Mouse (Mus musculus) hindbrain, embryonic 16.5 days (tissue): ENCODE results near the gene Slc13a5. TPM values are rescaled to one million over a fixed set of nuclear protein-coding genes. Genes with fewer than 3 reads are reported as not detected.

Experiments
- ATAC-seq: fragments of 200-750 bp; cut with Nextera tagmentation; 2 replicates; pipeline ENCODE4 v1.8.0; 2017; ENCODE audit warnings: moderate TSS enrichment, moderate library complexity
- H3K27ac ChIP-seq: fragments of 300-500 bp; sonication (generic); 2 replicates; pipeline ENCODE4 v1.5.1; 2014; ENCODE audit warnings: low read depth, mild to moderate bottlenecking, control low read depth, low read length, moderate library complexity
- H3K27me3 ChIP-seq: fragments of 300-500 bp; sonication (generic); replicated peaks from 2 replicates; pipeline ENCODE4 v1.6.1; 2014; ENCODE audit warnings: low read length; ENCODE audit not compliant: control insufficient read depth, insufficient read depth
- H3K36me3 ChIP-seq: fragments of 300-500 bp; sonication (generic); 2 replicates; pipeline ENCODE4 v1.6.1; 2014; ENCODE audit warnings: mild to moderate bottlenecking, low read length, moderate library complexity, mixed read lengths; ENCODE audit not compliant: control insufficient read depth, insufficient read depth
- H3K4me1 ChIP-seq: fragments of 300-500 bp; sonication (generic); 2 replicates; pipeline ENCODE4 v1.6.1; 2014; ENCODE audit warnings: low read depth, low read length; ENCODE audit not compliant: control insufficient read depth, insufficient read depth
- H3K4me2 ChIP-seq: fragments of 300-500 bp; sonication (generic); 2 replicates; pipeline ENCODE4 v1.6.1; 2014; ENCODE audit warnings: mild to moderate bottlenecking, low read length, control low read depth, moderate library complexity
- H3K4me3 ChIP-seq: fragments of 300-500 bp; sonication (generic); 2 replicates; pipeline ENCODE4 v1.5.1; 2014; ENCODE audit warnings: mild to moderate bottlenecking, low read length, control low read depth, moderate library complexity
- H3K9ac ChIP-seq: fragments of 300-500 bp; sonication (generic); 2 replicates; pipeline ENCODE4 v1.6.1; 2014; ENCODE audit warnings: low read depth, mild to moderate bottlenecking, control low read depth, low read length, moderate library complexity
- H3K9me3 ChIP-seq: fragments of 300-500 bp; sonication (generic); 2 replicates; pipeline ENCODE4 v1.6.1; 2014; ENCODE audit warnings: mild to moderate bottlenecking, low read length, moderate library complexity; ENCODE audit not compliant: control insufficient read depth
- WGBS: fragments of 180-500 bp; shearing (Covaris S2); extraction: QIAGEN DNeasy Blood & Tissue Kit; methylation state at CpG from one replicate; pipeline ENCODE4 v1.1.7; 2014; 5-methylcytosine and 5-hydroxymethylcytosine counted together
- polyA plus RNA-seq: library from polyadenylated mRNA; unstranded; fragments of >200 nt; fragmentation: Nextera tagmentation; extraction: Ambion mirVana; gene quantifications from 2 replicates; pipeline ENCODE4 v1.2.1, GENCODE M21; 2015

Slc13a5 gene
- 3.9 and 4.2 TPM in 2 replicates for polyA plus RNA-seq

DNA sequence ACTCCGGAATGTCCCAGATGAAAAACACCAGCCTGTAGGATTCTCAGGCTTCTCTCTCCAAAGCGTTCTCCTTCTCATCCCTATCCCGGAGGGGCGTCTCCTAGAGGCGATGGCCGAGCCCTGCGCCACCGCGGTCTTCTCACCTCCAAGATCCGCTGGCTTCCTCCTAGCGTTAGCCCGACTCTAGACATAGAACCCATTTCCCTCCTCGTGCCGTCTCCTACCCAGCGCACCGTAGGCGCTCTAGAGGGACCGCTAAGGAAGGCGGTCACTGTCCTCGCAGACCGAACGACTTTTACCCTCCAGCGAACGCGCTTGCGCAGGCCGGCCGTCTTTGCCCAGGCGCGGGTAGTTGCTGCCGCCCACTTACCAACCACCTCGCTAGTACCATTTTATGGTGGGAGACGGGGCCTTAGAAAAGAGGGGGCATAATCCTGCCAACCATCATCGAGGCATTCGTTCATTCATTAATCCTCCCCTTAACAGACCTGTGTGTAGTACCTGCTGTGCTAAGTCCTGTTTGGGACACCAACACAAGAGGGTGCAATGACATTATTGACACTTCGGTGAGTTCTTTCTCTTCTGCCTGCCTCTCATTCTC is at the start of gene Slc13a5:
TSS of gene Slc13a5 (minus strand) at position 263 of the 601 bp plus-strand sequence.
- peak; percentile 69; the same call in 1 of the 2 replicates for ATAC-seq

GRCm38 (mm10) chr11:72314151-72314895 is 47.3 kb upstream of the Slc13a5 start, which contains the start of gene Fbxo39:
TSS of gene Fbxo39 (plus strand) at chr11:72314444.
- ATAC-seq = no peak
- Histone ChIP-seq H3K4me1 (no peaks in the 10 kb centered on the region), H3K36me3 (no peaks in the 10 kb centered on the region), H3K9me3 (no peaks in the 10 kb centered on the region), H3K4me3 (peak within 1 kb of the TSS; percentile 43), H3K9ac (peak within 1 kb of the TSS; percentile 51), H3K27ac (no peak within 1 kb of the TSS), H3K4me2 (peak within 1 kb of the TSS; percentile 68), H3K27me3 (peaks cover 5% of the 10 kb centered on the region; the same call in 1 of the 2 replicates)
- WGBS = 16% methylated on average over 32 of the region's 42 CpGs

More for the DNA sequence above, at the start of gene Slc13a5:
- Histone ChIP-seq H3K36me3 (no peaks in the 10 kb centered on the region), H3K4me1 (no peaks in the 10 kb centered on the region; the same call in 1 of the 2 replicates), H3K4me3 (peak within 1 kb of the TSS; percentile 48), H3K9me3 (no peaks in the 10 kb centered on the region), H3K4me2 (peak within 1 kb of the TSS; percentile 81), H3K27ac (no peak within 1 kb of the TSS), H3K9ac (peak within 1 kb of the TSS; percentile 58), H3K27me3 (no peaks in the 10 kb centered on the region; the same call in 1 of the 2 replicates)
- WGBS = 2% methylated on average over 36 of the region's 36 CpGs

- WGBS = 84% methylated on average over 10 of the region's 10 CpGs
- no peak overlapping the region for H3K9ac ChIP-seq
- H3K9me3 ChIP-seq = no peaks in the 10 kb centered on the region
- H3K4me2 ChIP-seq = no peak overlapping the region
- no peak overlapping the region for H3K27ac ChIP-seq
- ATAC-seq = no peak
- peaks cover 5% of the 10 kb centered on the region; the same call in 1 of the 2 replicates for H3K27me3 ChIP-seq
- no peak overlapping the region for H3K4me3 ChIP-seq
- no peaks in the 10 kb centered on the region for H3K36me3 ChIP-seq
- no peaks in the 10 kb centered on the region for H3K4me1 ChIP-seq
These were observed 44.5 kb upstream of the Slc13a5 start for GRCm38 (mm10) chr11:72311355-72312001.

- WGBS = 88% methylated on average over 4 of the region's 4 CpGs
- ATAC-seq = no peak
- H3K9ac ChIP-seq = no peak overlapping the region
- no peaks in the 10 kb centered on the region for H3K9me3 ChIP-seq
- H3K4me1 ChIP-seq = no peaks in the 10 kb centered on the region
- H3K27me3 ChIP-seq = peaks cover 5% of the 10 kb centered on the region; the same call in 1 of the 2 replicates
- no peak overlapping the region for H3K4me3 ChIP-seq
- no peak overlapping the region for H3K27ac ChIP-seq
- H3K36me3 ChIP-seq = no peaks in the 10 kb centered on the region
- H3K4me2 ChIP-seq = no peak overlapping the region
These were observed 43.5 kb upstream of the Slc13a5 start for GRCm38 (mm10) chr11:72310491-72310890.

GRCm38 (mm10) chr11:72308982-72309381 is 42.0 kb upstream of the Slc13a5 start:
- Histone ChIP-seq H3K4me2 (no peak overlapping the region), H3K36me3 (no peaks in the 10 kb centered on the region), H3K27ac (no peak overlapping the region), H3K4me1 (no peaks in the 10 kb centered on the region), H3K9me3 (no peaks in the 10 kb centered on the region), H3K9ac (no peak overlapping the region), H3K27me3 (0 out of 2 replicates have a peak, but pooled peaks cover 2% of the 10 kb centered on the region), H3K4me3 (no peak overlapping the region)
- 77% methylated on average over 2 of the region's 2 CpGs for WGBS
- ATAC-seq = no peak

- Histone ChIP-seq H3K27ac (no peak overlapping the region), H3K27me3 (no peaks in the 10 kb centered on the region), H3K36me3 (no peaks in the 10 kb centered on the region), H3K4me2 (no peak overlapping the region), H3K4me1 (no peaks in the 10 kb centered on the region), H3K9ac (no peak overlapping the region), H3K9me3 (no peaks in the 10 kb centered on the region), H3K4me3 (no peak overlapping the region)
- WGBS = 90% methylated on average over 5 of the region's 5 CpGs
- ATAC-seq = no peak
These were observed 40.4 kb upstream of the Slc13a5 start for GRCm38 (mm10) chr11:72307461-72307860.

DNA sequence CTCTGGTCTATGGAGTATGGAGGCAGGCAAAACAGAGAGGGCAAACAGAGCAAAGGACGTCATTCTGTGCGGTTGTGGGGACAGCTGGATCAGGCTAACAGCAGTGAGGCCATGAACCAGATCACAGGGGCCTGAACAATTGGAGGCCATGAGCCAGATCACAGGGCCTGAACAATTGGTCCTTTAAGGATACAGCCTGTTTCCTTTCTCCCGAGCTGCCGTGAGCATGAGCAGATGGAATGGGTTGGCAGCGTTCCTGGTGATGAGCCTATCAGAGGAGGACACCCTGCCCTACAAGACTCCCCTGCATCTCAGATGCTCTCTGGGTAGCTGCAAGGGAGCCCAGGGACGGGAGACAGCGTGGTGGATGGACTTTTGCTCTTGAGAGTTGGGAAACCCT is 35.2 kb upstream of the Slc13a5 start:
- Histone ChIP-seq H3K27ac (no peak overlapping the region), H3K9ac (no peak overlapping the region), H3K4me2 (no peak overlapping the region), H3K9me3 (no peaks in the 10 kb centered on the region), H3K27me3 (no peaks in the 10 kb centered on the region), H3K36me3 (no peaks in the 10 kb centered on the region), H3K4me3 (no peak overlapping the region), H3K4me1 (no peaks in the 10 kb centered on the region)
- no peak for ATAC-seq
- 64% methylated on average over 7 of the region's 7 CpGs for WGBS

DNA sequence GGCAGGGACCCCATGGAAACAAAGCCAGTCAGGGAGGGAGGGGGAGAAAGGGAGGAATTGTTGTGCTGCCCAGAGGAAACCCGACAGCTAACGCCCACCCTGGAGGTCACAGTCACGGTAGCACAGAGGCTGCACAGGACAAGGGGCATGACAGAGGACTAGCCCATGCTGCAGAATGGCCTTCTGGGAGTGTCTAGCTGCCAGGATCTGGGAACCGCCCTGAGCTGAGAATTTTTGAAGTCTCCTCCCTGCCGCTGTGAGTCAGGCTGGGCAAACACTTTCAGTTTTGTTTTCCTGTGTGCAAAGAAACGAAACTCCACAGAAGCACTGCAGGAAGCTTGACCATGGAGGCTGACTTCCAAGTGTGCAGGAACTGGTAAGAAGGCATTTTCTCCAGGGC is 34.3 kb upstream of the Slc13a5 start, which contains the start of gene Xaf1:
TSS of gene Xaf1 (plus strand) at position 296 of the 400 bp plus-strand sequence.
- Histone ChIP-seq H3K36me3 (no peaks in the 10 kb centered on the region), H3K27me3 (no peaks in the 10 kb centered on the region), H3K4me2 (peak within 1 kb of the TSS; percentile 28), H3K9me3 (no peaks in the 10 kb centered on the region), H3K27ac (no peak within 1 kb of the TSS), H3K4me1 (no peaks in the 10 kb centered on the region), H3K4me3 (no peak within 1 kb of the TSS), H3K9ac (no peak within 1 kb of the TSS)
- WGBS = 28% methylated on average over 6 of the region's 6 CpGs
- ATAC-seq = no peak

GRCm38 (mm10) chr11:72293116-72293515 is 26.1 kb upstream of the Slc13a5 start:
- Histone ChIP-seq H3K9ac (no peak overlapping the region), H3K27me3 (no peaks in the 10 kb centered on the region), H3K4me1 (no peaks in the 10 kb centered on the region), H3K27ac (no peak overlapping the region), H3K9me3 (no peaks in the 10 kb centered on the region; the same call in 1 of the 2 replicates), H3K4me3 (no peak overlapping the region), H3K36me3 (no peaks in the 10 kb centered on the region), H3K4me2 (no peak overlapping the region)
- WGBS = 70% methylated on average over 2 of the region's 2 CpGs
- ATAC-seq = no peak
